Mouse (Mus musculus): Measurements from ENCODE around the gene Cts7. TPM values are rescaled to one million over a fixed set of nuclear protein-coding genes. Genes with fewer than 3 reads are reported as not detected.

The Cts7 gene
- total RNA-seq (2017) = not detected in 2 replicates

- no peak for ATAC-seq (replicated peaks; ENCODE audit: low read depth, poor library complexity, severe bottlenecking)
Measured at GRCm38 (mm10) chr13:61358097-61358496, at the start of gene Cts7. Gene Cts7, minus strand, starts transcription at chr13:61358197.

Other genes with a start within 250 kb of the Cts7 start
- not detected in 2 replicates for gene Ctsr, start 193.9 kb downstream of the Cts7 start, total RNA-seq (2017)
- not detected in 2 replicates for gene Cts6, start 154.8 kb downstream of the Cts7 start, total RNA-seq (2017)
- not detected in 2 replicates for gene Cts8, start 102.8 kb downstream of the Cts7 start, total RNA-seq (2017)
- gene Gm49398, start 69.4 kb downstream of the Cts7 start, total RNA-seq (2017) = not detected in 2 replicates
- gene Ctsm, start 183.6 kb upstream of the Cts7 start, total RNA-seq (2017) = not detected in 2 replicates
- gene Gm49352, start 210.0 kb upstream of the Cts7 start, total RNA-seq (2017) = not detected in 2 replicates
- not detected in 2 replicates for gene Cts3, start 211.9 kb upstream of the Cts7 start, total RNA-seq (2017)

All from common myeloid progenitor, adult 5-6 weeks (primary cell).